Mouse (Mus musculus): ENCODE measurements around the gene Wdr91.

DNA sequence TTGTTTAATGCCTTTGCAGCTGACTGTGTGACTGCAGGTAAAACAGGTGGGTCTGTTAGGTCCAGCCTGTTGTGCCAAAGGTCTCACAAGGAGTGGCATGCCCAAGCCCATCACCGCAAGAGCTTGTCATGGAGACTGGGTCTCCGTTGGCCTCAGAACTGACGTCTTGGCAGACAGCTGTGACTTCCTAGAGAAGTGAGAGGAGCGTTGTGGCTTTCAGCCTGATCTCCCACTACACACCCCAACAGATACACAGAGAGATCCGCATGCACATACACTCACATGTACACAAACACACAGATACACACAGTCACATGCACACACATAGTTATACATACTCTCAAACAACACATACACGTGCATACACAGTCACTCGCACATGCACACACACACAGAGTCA, 40.8 kb upstream of the Wdr91 start:
- TF ChIP-seq CTCF (IDR thresholded peaks at IDR 0.05; ENCODE audit: low read depth, low read length) (no peak), POLR2AphosphoS5 (IDR thresholded peaks at IDR 0.05; ENCODE audit: insufficient replicate concordance, low read depth, low read length) (no peak), TAL1 (conservative IDR thresholded peaks at IDR 0.05; ENCODE audit: low read depth, low read length) (no peak), GATA1 (IDR thresholded peaks at IDR 0.05; ENCODE audit: borderline replicate concordance, low read length) (no peak), GATA2 (IDR thresholded peaks at IDR 0.05; ENCODE audit: borderline replicate concordance, low read depth, low read length) (no peak)

Data from G1E (cell line).